Mouse (Mus musculus) forebrain, postnatal 0 days (tissue): ENCODE measurements around the gene Sgip1. TPM values are rescaled to one million over a fixed set of nuclear protein-coding genes. Genes with fewer than 3 reads are reported as not detected.

ENCODE experiments used
- ATAC-seq: fragments of 200-750 bp; cut with Nextera tagmentation; 2 replicates; pipeline ENCODE4 v1.8.0; 2017; ENCODE audit warnings: mild to moderate bottlenecking, moderate library complexity
- DNase-seq: peaks from one replicate; pipeline ENCODE4 v3.0.0-alpha.2; 2015
- H3K27ac ChIP-seq: fragments of 300-500 bp; sonication (generic); 2 replicates; pipeline ENCODE4 v1.5.1; 2014; ENCODE audit warnings: low read depth, mild to moderate bottlenecking, antibody characterized with exemption, low read length, moderate library complexity, mixed read lengths
- H3K27me3 ChIP-seq: fragments of 300-500 bp; sonication (generic); 2 replicates; pipeline ENCODE4 v1.6.1; 2014; ENCODE audit warnings: mild to moderate bottlenecking, low read length, mixed read lengths; ENCODE audit not compliant: insufficient read depth
- H3K36me3 ChIP-seq: fragments of 300-500 bp; sonication (generic); 2 replicates; pipeline ENCODE4 v1.6.1; 2014; ENCODE audit warnings: mild to moderate bottlenecking, moderate library complexity; ENCODE audit not compliant: insufficient read depth
- H3K4me1 ChIP-seq: fragments of 300-500 bp; sonication (generic); 2 replicates; pipeline ENCODE4 v1.6.1; 2014; ENCODE audit warnings: antibody characterized with exemption; ENCODE audit not compliant: insufficient read depth
- H3K4me2 ChIP-seq: fragments of 300-500 bp; sonication (generic); 2 replicates; pipeline ENCODE4 v1.6.1; 2014; ENCODE audit warnings: low read depth, mild to moderate bottlenecking, moderate library complexity
- H3K4me3 ChIP-seq: fragments of 300-500 bp; sonication (generic); 2 replicates; pipeline ENCODE4 v1.5.1; 2014; ENCODE audit warnings: low read depth, low read length, mixed read lengths
- H3K9ac ChIP-seq: fragments of 300-500 bp; sonication (generic); 2 replicates; pipeline ENCODE4 v1.6.1; 2014; ENCODE audit warnings: mild to moderate bottlenecking
- H3K9me3 ChIP-seq: fragments of 300-500 bp; sonication (generic); 2 replicates; pipeline ENCODE4 v1.6.1; 2016; ENCODE audit warnings: low read length
- CTCF ChIP-seq: sonication (generic); IDR thresholded peaks from 2 replicates; pipeline ENCODE4 v1.5.1; 2016; ENCODE audit warnings: antibody characterized with exemption, control low read depth, low read depth
- WGBS: fragments of 180-500 bp; shearing (Covaris S2); extraction: QIAGEN DNeasy Blood & Tissue Kit; methylation state at CpG from one replicate; pipeline ENCODE4 v1.1.7; 2014; 5-methylcytosine and 5-hydroxymethylcytosine counted together
- polyA plus RNA-seq: library from polyadenylated mRNA; unstranded; fragments of >200 nt; fragmentation: Nextera tagmentation; extraction: Ambion mirVana; gene quantifications from 2 replicates; pipeline ENCODE4 v1.2.1, GENCODE M21; 2015
- total RNA-seq: library from RNA; depleted of rRNA; stranded (reverse); fragments of >200 nt; gene quantifications from 2 replicates; pipeline ENCODE4 v1.2.3, GENCODE M21; 2014

Gene Sgip1
- total and polyA plus RNA-seq, 2 experiments from 2014 or later = 59.4 to 61.4 TPM

- 98% methylated on average over 2 of the region's 2 CpGs for WGBS
- Histone ChIP-seq H3K27ac (no peak overlapping the region), H3K4me2 (no peak overlapping the region), H3K27me3 (no peaks in the 10 kb centered on the region), H3K4me1 (no peaks in the 10 kb centered on the region), H3K9me3 (no peaks in the 10 kb centered on the region), H3K4me3 (no peak overlapping the region), H3K9ac (no peak overlapping the region), H3K36me3 (peaks cover 17% of the 10 kb centered on the region)
- no peak for ATAC-seq
- no peak for DNase-seq
- no peak for TF ChIP-seq CTCF
Measured at GRCm38 (mm10) chr4:102895866-102896265, 154.8 kb downstream of the Sgip1 start.

- DNase-seq (no peak), ATAC-seq (no peak)
- Histone ChIP-seq H3K9me3 (no peaks in the 10 kb centered on the region), H3K27ac (no peak overlapping the region), H3K9ac (no peak overlapping the region), H3K36me3 (peaks cover 17% of the 10 kb centered on the region), H3K4me1 (no peaks in the 10 kb centered on the region), H3K4me2 (no peak overlapping the region), H3K4me3 (no peak overlapping the region), H3K27me3 (no peaks in the 10 kb centered on the region)
- 78% methylated on average over 4 of the region's 4 CpGs for WGBS
- TF ChIP-seq CTCF = no peak
Measured at GRCm38 (mm10) chr4:102898987-102899386, 157.9 kb downstream of the Sgip1 start.

GRCm38 (mm10) chr4:102899683-102900082, 158.6 kb downstream of the Sgip1 start:
- Histone ChIP-seq H3K27ac (no peak overlapping the region), H3K4me2 (no peak overlapping the region), H3K27me3 (no peaks in the 10 kb centered on the region), H3K36me3 (peaks cover 16% of the 10 kb centered on the region), H3K9me3 (no peaks in the 10 kb centered on the region), H3K9ac (no peak overlapping the region), H3K4me1 (no peaks in the 10 kb centered on the region), H3K4me3 (no peak overlapping the region)
- 89% methylated on average over 5 of the region's 5 CpGs for WGBS
- no peak for TF ChIP-seq CTCF
- ATAC-seq (no peak), DNase-seq (no peak)

GRCm38 (mm10) chr4:102900166-102900565, 159.1 kb downstream of the Sgip1 start:
- no peak overlapping the region for H3K4me2 ChIP-seq
- H3K27ac ChIP-seq = no peak overlapping the region
- H3K4me1 ChIP-seq = no peaks in the 10 kb centered on the region
- H3K9ac ChIP-seq = no peak overlapping the region
- no peaks in the 10 kb centered on the region for H3K9me3 ChIP-seq
- no peak for TF ChIP-seq CTCF
- WGBS = 89% methylated on average over 6 of the region's 6 CpGs
- H3K36me3 ChIP-seq = peaks cover 11% of the 10 kb centered on the region
- ATAC-seq (no peak), DNase-seq (no peak)
- no peak overlapping the region for H3K4me3 ChIP-seq
- no peaks in the 10 kb centered on the region for H3K27me3 ChIP-seq

GRCm38 (mm10) chr4:102907843-102908427, 166.8 kb downstream of the Sgip1 start:
- TF ChIP-seq CTCF = no peak
- ATAC-seq (no peak), DNase-seq (no peak)
- Histone ChIP-seq H3K27ac (no peak overlapping the region), H3K9ac (no peak overlapping the region), H3K9me3 (no peaks in the 10 kb centered on the region), H3K4me2 (no peak overlapping the region), H3K4me1 (no peaks in the 10 kb centered on the region), H3K27me3 (no peaks in the 10 kb centered on the region), H3K4me3 (no peak overlapping the region), H3K36me3 (peaks cover 7% of the 10 kb centered on the region; the same call in 1 of the 2 replicates)
- WGBS = 88% methylated on average over 7 of the region's 7 CpGs

- ATAC-seq (no peak), DNase-seq (no peak)
- Histone ChIP-seq H3K9ac (no peak overlapping the region), H3K4me2 (no peak overlapping the region), H3K36me3 (peaks cover 17% of the 10 kb centered on the region; the same call in 1 of the 2 replicates), H3K4me1 (no peaks in the 10 kb centered on the region), H3K4me3 (no peak overlapping the region), H3K9me3 (no peaks in the 10 kb centered on the region), H3K27ac (no peak overlapping the region), H3K27me3 (no peaks in the 10 kb centered on the region)
- 96% methylated on average over 4 of the region's 4 CpGs for WGBS
- TF ChIP-seq CTCF = no peak
Measured at GRCm38 (mm10) chr4:102910191-102910590, 169.1 kb downstream of the Sgip1 start.

GRCm38 (mm10) chr4:102913176-102913575, 172.1 kb downstream of the Sgip1 start:
- Histone ChIP-seq H3K4me1 (no peaks in the 10 kb centered on the region), H3K4me2 (no peak overlapping the region), H3K27me3 (no peaks in the 10 kb centered on the region), H3K36me3 (peaks cover 17% of the 10 kb centered on the region; the same call in 1 of the 2 replicates), H3K27ac (no peak overlapping the region), H3K4me3 (no peak overlapping the region), H3K9me3 (no peaks in the 10 kb centered on the region), H3K9ac (no peak overlapping the region)
- ATAC-seq (no peak), DNase-seq (no peak)
- no peak for TF ChIP-seq CTCF
- 88% methylated on average over 3 of the region's 3 CpGs for WGBS
